Mouse (Mus musculus) spleen, adult 18-20 months (tissue): ENCODE data around the gene Maco1.

ENCODE experiments used
- DNase-seq, 2 experiments: peaks; one replicate each; pipeline ENCODE4 v3.0.0; 2022; ENCODE audit warnings: mixed read lengths in 2 of 2

Maco1 gene

GRCm38 (mm10) chr4:134769081-134769811 lies 83.9 kb downstream of the Maco1 start:
- no peak for DNase-seq

- DNase-seq: no peak
Measured at GRCm38 (mm10) chr4:134768226-134768888, 84.8 kb downstream of the Maco1 start.

- peak; percentile 70 to 81 for DNase-seq
Measured at GRCm38 (mm10) chr4:134767426-134768225, 85.5 kb downstream of the Maco1 start, which contains the start of gene Ldlrap1. Ldlrap1 (minus strand) TSS chr4:134768024.

- no peak for DNase-seq
Measured at GRCm38 (mm10) chr4:134766904-134767425, 86.2 kb downstream of the Maco1 start.

- no peak for DNase-seq
Measured at GRCm38 (mm10) chr4:134766277-134766676, 86.9 kb downstream of the Maco1 start.

GRCm38 (mm10) chr4:134764333-134764732 lies 88.8 kb downstream of the Maco1 start:
- DNase-seq: no peak

- no peak for DNase-seq
Measured at GRCm38 (mm10) chr4:134762360-134762759, 90.8 kb downstream of the Maco1 start.

- no peak for DNase-seq
Measured at GRCm38 (mm10) chr4:134760793-134761201, 92.3 kb downstream of the Maco1 start.

- no peak for DNase-seq
Measured at GRCm38 (mm10) chr4:134760281-134760680, 92.9 kb downstream of the Maco1 start.

GRCm38 (mm10) chr4:134759564-134759963 lies 93.6 kb downstream of the Maco1 start:
- no peak for DNase-seq

- DNase-seq: no peak
Measured at GRCm38 (mm10) chr4:134758922-134759321, 94.2 kb downstream of the Maco1 start.

GRCm38 (mm10) chr4:134758367-134758766 lies 94.8 kb downstream of the Maco1 start:
- DNase-seq: no peak

- DNase-seq: no peak
Measured at GRCm38 (mm10) chr4:134756953-134757352, 96.2 kb downstream of the Maco1 start.

- no peak for DNase-seq
Measured at GRCm38 (mm10) chr4:134754941-134755340, 98.2 kb downstream of the Maco1 start.

GRCm38 (mm10) chr4:134754371-134754770 lies 98.8 kb downstream of the Maco1 start:
- peak; percentile 52 to 55 for DNase-seq

GRCm38 (mm10) chr4:134753516-134754261 lies 99.5 kb downstream of the Maco1 start:
- DNase-seq: no peak

- no peak for DNase-seq
Measured at GRCm38 (mm10) chr4:134752911-134753426, 100.2 kb downstream of the Maco1 start.
